Mouse (Mus musculus) frontal cortex, postnatal 10 days (tissue): ENCODE results near the gene Uckl1.
A peak's percentile ranks its signal among the peaks of the same experiment; 100 is the strongest.

Experiments
- DNase-seq, 2 experiments: peaks; one replicate each; pipeline ENCODE4 v3.0.0; 2022; ENCODE audit warnings: low spot score in 2 of 2, mixed read lengths in 1 of 2

Gene Uckl1

DNA sequence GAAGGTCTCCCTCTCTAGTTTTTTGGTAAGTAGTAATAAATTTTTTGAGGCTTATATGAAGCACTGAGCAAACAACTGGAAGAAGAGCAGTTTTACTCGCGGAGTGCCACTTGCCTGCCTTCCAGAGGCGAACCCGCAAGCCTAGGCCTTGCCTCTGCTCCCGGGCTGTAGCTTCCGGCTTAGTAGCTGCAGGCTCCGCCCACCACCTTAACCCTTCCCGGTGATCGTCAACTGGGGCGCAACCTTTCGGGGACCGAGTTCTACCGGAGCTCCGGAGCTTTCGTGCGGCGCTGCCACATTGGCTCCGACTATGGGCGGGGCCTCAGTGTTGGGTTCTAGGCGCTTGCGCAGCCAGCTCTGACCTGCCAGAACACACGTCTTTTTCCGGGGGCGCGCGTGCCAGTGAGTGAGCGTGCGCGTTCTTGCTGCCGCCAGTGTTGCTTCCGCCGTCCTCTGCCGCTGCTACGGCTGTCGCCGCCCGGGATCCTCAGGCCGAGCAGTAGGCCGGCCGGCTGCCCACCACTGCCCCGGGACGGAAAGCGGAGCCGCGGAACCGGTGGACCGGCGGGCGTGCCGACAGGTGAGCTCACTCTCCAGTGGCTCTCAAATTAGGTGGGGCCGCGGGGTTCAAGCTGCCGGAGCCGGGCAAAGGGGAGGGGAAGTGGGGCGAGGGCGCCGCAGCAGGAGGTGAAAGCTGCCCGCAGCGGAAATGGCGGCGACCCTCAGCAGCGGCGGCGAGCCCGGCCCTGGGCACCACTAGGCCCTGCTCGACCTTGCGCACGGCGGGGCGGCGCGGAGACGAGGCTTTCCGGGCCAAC is 64.4 kb downstream of the Uckl1 start, which contains the start of gene Dnajc5:
Gene Dnajc5, plus strand, starts transcription at position 368 of the 818 bp plus-strand sequence.
- DNase-seq, result peak; percentile 98

GRCm38 (mm10) chr2:181519201-181519600 is 65.5 kb downstream of the Uckl1 start:
- no peak for DNase-seq
